Mouse (Mus musculus): ENCODE data around the gene Ofcc1. TPM values are rescaled to one million over a fixed set of nuclear protein-coding genes. Genes with fewer than 3 reads are reported as not detected.

Ofcc1 gene
- polyA plus RNA-seq, 1 experiment from 2014 or later: not detected

DNA sequence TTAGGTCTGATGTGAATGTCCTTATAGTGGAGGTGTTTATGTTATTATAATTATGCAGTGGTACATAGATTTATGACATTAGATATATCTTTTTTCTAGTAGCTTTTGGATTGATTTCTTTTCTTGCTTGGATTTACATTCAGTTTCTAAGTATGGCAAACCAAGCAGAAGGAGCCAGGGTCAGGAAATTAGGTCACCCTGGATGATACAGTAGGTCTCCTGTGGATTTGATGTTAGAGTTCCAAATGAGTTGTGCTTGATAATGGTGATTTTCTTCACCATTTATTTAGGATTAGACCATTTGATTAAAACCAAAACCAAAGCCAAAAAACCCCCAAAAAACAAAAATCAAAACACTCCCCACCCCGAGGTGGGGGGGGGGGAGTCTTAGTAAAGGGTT is 338.6 kb downstream of the Ofcc1 start:
- Histone ChIP-seq H3K4me2 (ENCODE audit: low read depth) (no peak overlapping the region), H3K9me3 (ENCODE audit: control insufficient read depth, low read length) (no peaks in the 10 kb centered on the region), H3K4me1 (ENCODE audit: control insufficient read depth, insufficient read depth, low read length) (no peaks in the 10 kb centered on the region), H3K36me3 (ENCODE audit: control insufficient read depth, insufficient read depth, low read length) (no peaks in the 10 kb centered on the region), H3K4me3 (ENCODE audit: low read depth, low read length) (no peak overlapping the region), H3K27ac (ENCODE audit: low read depth, low read length) (no peak overlapping the region), H3K9ac (ENCODE audit: low read length) (no peak overlapping the region), H3K27me3 (ENCODE audit: control insufficient read depth, insufficient read depth, low read length) (no peaks in the 10 kb centered on the region)
- DNase-seq (ENCODE audit: low spot score) (no peak), ATAC-seq (ENCODE audit: insufficient read depth, low FRiP score, low TSS enrichment) (no peak)
- 89% methylated on average over 1 of the region's 1 CpGs for WGBS

DNA sequence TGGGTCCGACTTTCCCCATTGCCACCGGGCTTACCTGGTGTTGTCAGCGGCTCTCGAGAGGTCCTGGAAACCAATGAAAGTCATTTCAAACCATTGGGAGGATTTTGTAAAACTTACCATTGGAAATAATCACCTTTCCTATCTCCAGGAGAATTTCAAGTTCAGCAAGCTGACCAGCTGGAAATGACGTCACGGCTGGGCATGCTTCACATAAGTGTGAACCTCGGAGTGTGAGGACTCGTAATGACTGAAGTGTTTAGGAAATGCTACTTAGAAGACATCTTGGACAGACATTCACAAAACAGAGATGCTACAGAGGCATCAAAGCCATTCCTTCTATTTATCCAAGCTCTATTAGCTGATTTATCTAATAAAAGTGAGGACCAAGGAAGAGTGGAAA is 361.0 kb downstream of the Ofcc1 start:
- 82% methylated on average over 8 of the region's 8 CpGs for WGBS
- no peak overlapping the region for H3K9ac ChIP-seq (ENCODE audit: low read length)
- DNase-seq (ENCODE audit: low spot score): no peak

DNA sequence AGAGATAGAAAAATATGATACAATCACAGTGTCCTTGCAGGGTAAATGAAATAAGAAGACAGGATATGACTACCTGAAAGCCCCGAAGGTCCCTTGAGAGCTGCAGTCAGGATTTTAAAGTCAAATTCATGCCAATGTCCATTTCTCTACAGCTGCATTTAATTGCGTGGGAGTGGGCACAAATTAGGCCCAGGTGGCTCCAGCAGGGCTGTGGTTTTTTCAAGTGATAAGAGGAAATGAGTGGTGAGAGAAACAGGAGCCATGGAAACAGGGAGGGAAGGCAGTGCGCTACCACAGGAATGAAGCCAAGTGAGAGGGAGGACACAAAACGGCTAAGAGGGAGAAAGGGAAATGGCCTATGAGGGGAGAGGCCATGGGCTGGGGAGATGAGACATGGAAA is 363.3 kb downstream of the Ofcc1 start:
- H3K4me1 ChIP-seq (ENCODE audit: control insufficient read depth, insufficient read depth, low read length): no peaks in the 10 kb centered on the region
- no peaks in the 10 kb centered on the region for H3K27me3 ChIP-seq (ENCODE audit: control insufficient read depth, insufficient read depth, low read length)
- DNase-seq (ENCODE audit: low spot score) (no peak), ATAC-seq (ENCODE audit: insufficient read depth, low FRiP score, low TSS enrichment) (no peak)
- WGBS: 72% methylated on average over 4 of the region's 4 CpGs
- H3K36me3 ChIP-seq (ENCODE audit: control insufficient read depth, insufficient read depth, low read length): no peaks in the 10 kb centered on the region
- no peak overlapping the region for H3K4me2 ChIP-seq (ENCODE audit: low read depth)
- no peak overlapping the region for H3K9ac ChIP-seq (ENCODE audit: low read length)
- no peaks in the 10 kb centered on the region for H3K9me3 ChIP-seq (ENCODE audit: control insufficient read depth, low read length)
- H3K4me3 ChIP-seq (ENCODE audit: low read depth, low read length): no peak overlapping the region
- H3K27ac ChIP-seq (ENCODE audit: low read depth, low read length): no peak overlapping the region

More for the DNA sequence above, 361.0 kb downstream of the Ofcc1 start:
- ATAC-seq (ENCODE audit: insufficient read depth, low FRiP score, low TSS enrichment): no peak
- no peak overlapping the region for H3K4me2 ChIP-seq (ENCODE audit: low read depth)
- H3K4me1 ChIP-seq (ENCODE audit: control insufficient read depth, insufficient read depth, low read length): no peaks in the 10 kb centered on the region
- H3K27ac ChIP-seq (ENCODE audit: low read depth, low read length): no peak overlapping the region
- no peak overlapping the region for H3K4me3 ChIP-seq (ENCODE audit: low read depth, low read length)
- H3K27me3 ChIP-seq (ENCODE audit: control insufficient read depth, insufficient read depth, low read length): no peaks in the 10 kb centered on the region
- no peaks in the 10 kb centered on the region for H3K36me3 ChIP-seq (ENCODE audit: control insufficient read depth, insufficient read depth, low read length)
- no peaks in the 10 kb centered on the region for H3K9me3 ChIP-seq (ENCODE audit: control insufficient read depth, low read length)

DNA sequence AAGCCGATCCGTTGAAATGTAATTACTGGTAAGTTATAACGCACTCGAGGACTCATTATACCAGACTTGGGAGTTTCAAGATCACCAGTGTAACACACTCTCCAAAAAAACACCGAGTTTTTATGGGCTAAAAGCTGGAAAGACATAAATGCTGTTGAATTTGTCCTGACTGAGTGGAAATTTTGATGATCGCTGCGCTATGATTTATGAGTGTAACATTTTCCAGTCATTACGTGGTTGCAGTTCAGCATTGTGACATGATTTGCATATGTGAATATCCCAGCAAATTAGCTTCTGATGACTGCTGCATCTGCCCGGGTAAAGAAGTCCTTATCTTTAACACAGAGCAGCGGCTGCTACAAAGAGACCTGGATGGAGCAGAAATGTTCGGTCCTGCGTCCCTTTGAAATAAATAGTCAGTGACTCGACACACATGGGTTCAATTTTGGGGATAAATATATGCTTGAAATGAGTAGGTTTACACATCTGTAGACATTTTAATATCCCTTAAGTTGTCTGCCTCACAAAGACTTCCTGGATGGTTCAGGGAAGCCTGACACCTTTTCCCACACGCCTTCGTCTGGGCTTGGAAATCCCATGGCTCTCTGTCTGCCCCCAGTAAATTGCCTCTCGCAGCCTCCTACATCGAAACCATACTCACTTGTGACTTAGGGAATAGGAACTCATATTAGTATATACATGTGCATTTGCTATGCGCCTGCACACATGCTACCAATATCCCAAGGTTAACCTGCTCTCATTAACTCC is 381.8 kb downstream of the Ofcc1 start:
- ATAC-seq (ENCODE audit: insufficient read depth, low FRiP score, low TSS enrichment) (no peak), DNase-seq (ENCODE audit: low spot score) (no peak)
- no peaks in the 10 kb centered on the region for H3K4me1 ChIP-seq (ENCODE audit: control insufficient read depth, insufficient read depth, low read length)
- H3K9me3 ChIP-seq (ENCODE audit: control insufficient read depth, low read length): no peaks in the 10 kb centered on the region
- H3K9ac ChIP-seq (ENCODE audit: low read length): no peak overlapping the region
- no peak overlapping the region for H3K4me2 ChIP-seq (ENCODE audit: low read depth)
- 79% methylated on average over 18 of the region's 18 CpGs for WGBS
- H3K4me3 ChIP-seq (ENCODE audit: low read depth, low read length): no peak overlapping the region
- H3K36me3 ChIP-seq (ENCODE audit: control insufficient read depth, insufficient read depth, low read length): no peaks in the 10 kb centered on the region
- H3K27ac ChIP-seq (ENCODE audit: low read depth, low read length): no peak overlapping the region
- no peaks in the 10 kb centered on the region for H3K27me3 ChIP-seq (ENCODE audit: control insufficient read depth, insufficient read depth, low read length)

DNA sequence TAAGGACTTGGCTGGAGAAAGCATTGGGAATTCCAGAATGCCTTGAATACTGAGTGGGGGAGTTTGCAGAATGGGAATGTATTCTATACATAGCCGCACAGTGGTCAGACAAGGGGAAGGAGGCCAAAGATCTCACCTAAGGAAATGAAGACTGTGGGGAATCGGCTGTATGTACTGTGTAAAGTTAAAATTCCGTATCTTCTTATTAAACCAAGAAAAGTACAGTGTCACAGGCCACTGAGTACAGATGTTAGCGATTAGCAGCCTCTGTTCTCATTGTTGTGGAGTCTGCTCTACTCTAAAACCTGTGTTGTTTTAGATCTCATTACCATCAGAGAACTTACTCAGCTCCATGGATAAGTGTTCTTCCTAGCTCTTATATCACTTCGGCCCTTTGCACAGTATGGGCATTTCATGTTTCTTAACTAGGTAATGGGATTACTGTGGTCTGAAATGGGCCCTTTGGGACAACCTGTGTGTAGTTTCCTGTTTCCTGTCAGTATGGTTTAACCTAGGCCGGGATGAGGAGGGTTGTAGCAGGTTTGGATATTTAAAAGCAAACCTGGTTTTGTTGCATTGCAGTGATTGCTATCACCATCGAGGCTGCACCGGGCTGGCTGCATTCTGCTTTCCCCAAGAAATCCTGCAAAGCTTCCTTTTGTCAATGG is 392.8 kb downstream of the Ofcc1 start:
- no peak for DNase-seq (ENCODE audit: low spot score)
- H3K9me3 ChIP-seq (ENCODE audit: control insufficient read depth, low read length): no peaks in the 10 kb centered on the region
- no peaks in the 10 kb centered on the region for H3K36me3 ChIP-seq (ENCODE audit: control insufficient read depth, insufficient read depth, low read length)
- ATAC-seq (ENCODE audit: insufficient read depth, low FRiP score, low TSS enrichment): no peak
- WGBS: 82% methylated on average over 8 of the region's 8 CpGs
- no peak overlapping the region for H3K4me3 ChIP-seq (ENCODE audit: low read depth, low read length)
- no peak overlapping the region for H3K9ac ChIP-seq (ENCODE audit: low read length)
- no peaks in the 10 kb centered on the region for H3K27me3 ChIP-seq (ENCODE audit: control insufficient read depth, insufficient read depth, low read length)
- H3K27ac ChIP-seq (ENCODE audit: low read depth, low read length): no peak overlapping the region
- no peaks in the 10 kb centered on the region for H3K4me1 ChIP-seq (ENCODE audit: control insufficient read depth, insufficient read depth, low read length)
- H3K4me2 ChIP-seq (ENCODE audit: low read depth): no peak overlapping the region

DNA sequence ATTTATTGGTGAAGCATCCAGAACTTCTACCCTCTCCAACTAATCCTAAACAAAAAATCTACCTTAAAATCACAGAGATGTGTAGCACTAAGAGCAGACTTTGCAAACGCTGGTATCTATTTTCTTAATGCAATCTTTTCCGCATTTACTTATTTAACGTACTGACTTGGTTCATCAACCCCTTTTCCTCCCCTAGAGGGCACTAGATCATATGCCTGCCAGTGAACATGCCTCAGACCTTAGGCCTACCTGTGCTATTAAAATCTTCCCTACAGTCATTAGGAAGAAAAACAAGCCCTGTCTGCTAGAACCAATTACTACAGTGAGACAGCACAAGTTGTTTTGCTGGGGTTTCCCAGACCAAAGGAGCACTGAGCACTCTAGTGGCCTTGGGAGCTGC is 404.0 kb downstream of the Ofcc1 start:
- H3K27me3 ChIP-seq (ENCODE audit: control insufficient read depth, insufficient read depth, low read length): no peaks in the 10 kb centered on the region
- H3K4me3 ChIP-seq (ENCODE audit: low read depth, low read length): no peak overlapping the region
- DNase-seq (ENCODE audit: low spot score): no peak
- H3K9me3 ChIP-seq (ENCODE audit: control insufficient read depth, low read length): no peaks in the 10 kb centered on the region
- H3K27ac ChIP-seq (ENCODE audit: low read depth, low read length): no peak overlapping the region
- H3K36me3 ChIP-seq (ENCODE audit: control insufficient read depth, insufficient read depth, low read length): no peaks in the 10 kb centered on the region
- H3K4me1 ChIP-seq (ENCODE audit: control insufficient read depth, insufficient read depth, low read length): no peaks in the 10 kb centered on the region
- H3K9ac ChIP-seq (ENCODE audit: low read length): no peak overlapping the region
- no peak for ATAC-seq (ENCODE audit: insufficient read depth, low FRiP score, low TSS enrichment)
- H3K4me2 ChIP-seq (ENCODE audit: low read depth): no peak overlapping the region
- 70% methylated on average over 3 of the region's 3 CpGs for WGBS

DNA sequence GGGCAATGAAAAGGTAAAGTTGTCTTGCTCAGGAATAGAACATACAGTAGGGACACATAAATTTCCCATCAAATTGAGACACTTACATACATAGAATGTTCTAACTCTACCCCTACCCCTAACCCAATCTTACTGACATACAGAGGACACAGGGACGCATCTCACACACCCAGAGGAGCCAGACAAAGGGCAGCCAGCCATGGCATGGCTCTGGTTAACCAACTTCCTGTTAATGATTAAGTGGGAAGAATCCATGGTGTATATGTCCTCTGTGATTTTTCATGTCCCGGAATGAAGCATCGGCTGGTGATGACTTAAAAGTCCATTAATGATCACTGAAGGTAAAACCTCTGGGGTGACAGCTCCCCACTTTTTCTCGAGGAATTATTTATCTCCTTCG is 405.2 kb downstream of the Ofcc1 start:
- H3K9me3 ChIP-seq (ENCODE audit: control insufficient read depth, low read length): no peaks in the 10 kb centered on the region
- H3K27ac ChIP-seq (ENCODE audit: low read depth, low read length): no peak overlapping the region
- H3K4me2 ChIP-seq (ENCODE audit: low read depth): no peak overlapping the region
- WGBS: 86% methylated on average over 5 of the region's 5 CpGs
- no peaks in the 10 kb centered on the region for H3K27me3 ChIP-seq (ENCODE audit: control insufficient read depth, insufficient read depth, low read length)
- no peaks in the 10 kb centered on the region for H3K4me1 ChIP-seq (ENCODE audit: control insufficient read depth, insufficient read depth, low read length)
- no peaks in the 10 kb centered on the region for H3K36me3 ChIP-seq (ENCODE audit: control insufficient read depth, insufficient read depth, low read length)
- no peak overlapping the region for H3K9ac ChIP-seq (ENCODE audit: low read length)
- H3K4me3 ChIP-seq (ENCODE audit: low read depth, low read length): no peak overlapping the region
- DNase-seq (ENCODE audit: low spot score): no peak
- ATAC-seq (ENCODE audit: insufficient read depth, low FRiP score, low TSS enrichment): no peak

Measured in neural tube, embryonic 11.5 days (tissue).